ENCODE assay signal across 12 mouse cellular contexts in the genomic region with DNA sequence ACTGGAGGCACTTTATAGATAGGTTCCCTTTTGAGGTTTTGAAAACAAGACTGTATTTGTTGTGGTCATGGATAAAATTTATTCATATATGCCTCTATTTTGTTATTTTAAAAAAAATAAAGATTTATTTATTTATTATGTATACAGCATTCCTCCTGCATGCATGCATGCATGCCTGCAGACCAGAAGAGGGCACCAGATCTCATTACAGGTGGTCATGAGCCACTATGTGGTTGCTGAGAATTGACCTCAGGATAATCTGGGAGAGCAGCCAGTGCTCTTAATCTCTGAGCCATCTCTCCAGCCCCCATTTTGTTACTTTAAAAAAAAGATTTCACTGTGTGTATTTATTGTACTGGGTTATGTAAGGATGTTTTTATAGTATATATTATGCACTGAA. TPM values are rescaled to one million over a fixed set of nuclear protein-coding genes. Genes with fewer than 3 reads are reported as not detected.
A peak's percentile ranks its signal among the peaks of the same experiment; 100 is the strongest.
DNase-seq lines count a peak whose midpoint lies in the region; ATAC-seq and TF ChIP-seq lines count a peak whose summit lies in the region.
"Had no signal": no experiment of that assay in that cellular context is flagged by ENCODE, and none has a peak within 500 bp of the region (broad histone marks: within the 10 kb centered on the region; RNA-seq: fewer than 3 reads in every experiment).

No protein-coding gene starts in this region.

- no peaks in the 10 kb centered on the region for H3K9me3 ChIP-seq in forebrain, embryonic 14.5 days (replicated peaks; ENCODE audit: control insufficient read depth, low read length)
- no peaks in the 10 kb centered on the region; the same call in 1 of the 2 replicates for H3K9me3 ChIP-seq in forebrain, embryonic 11.5 days (ENCODE audit: control insufficient read depth, low read length)
- H3K9me3 ChIP-seq in MEL (replicated peaks; ENCODE audit: insufficient read depth, low read length): no peaks in the 10 kb centered on the region
- H3K9me3 ChIP-seq: kidney, embryonic 15.5 days had no signal

- no peak for TF ChIP-seq POLR2A in MEL (IDR thresholded peaks at IDR 0.05; ENCODE audit: control insufficient read depth in 1 of 2, insufficient read depth in 1 of 2, low read depth in 1 of 2, low read length in 2 of 2, poor library complexity in 1 of 2)

- H3K27ac ChIP-seq in forebrain, embryonic 14.5 days (ENCODE audit: low read depth, low read length): no peak overlapping the region
- no peak overlapping the region for H3K27ac ChIP-seq in forebrain, embryonic 11.5 days (ENCODE audit: low read depth, low read length)
- no peak overlapping the region for H3K27ac ChIP-seq in MEL (ENCODE audit: control insufficient read depth, low read depth, low read length)
- H3K27ac ChIP-seq: kidney, embryonic 15.5 days; macrophage had no signal

- peak; percentile 31 for DNase-seq in forebrain, embryonic 14.5 days (ENCODE audit: low spot score)
- DNase-seq in forebrain, embryonic 11.5 days (ENCODE audit: low spot score): no peak
- DNase-seq in kidney, postnatal 14 days: peak; percentile 28
- DNase-seq in kidney, adult 18-20 months: no peak
- DNase-seq in 3T3-L1 (ENCODE audit: low read depth, low spot score): peak; percentile 40
- peak; percentile 29 for DNase-seq in MEL (ENCODE audit: low read depth, low spot score)
- DNase-seq in c-Kit-positive CD71-positive TER-119-positive erythroid progenitor cells, embryonic 14.5 days (ENCODE audit: low spot score): no peak
- DNase-seq in right cerebral cortex, postnatal 14 days: no peak
- DNase-seq: right cerebral cortex, postnatal 4 days had no signal

- no peaks in the 10 kb centered on the region for H3K36me3 ChIP-seq in forebrain, embryonic 14.5 days (ENCODE audit: control insufficient read depth, insufficient read depth, low read length)
- no peaks in the 10 kb centered on the region for H3K36me3 ChIP-seq in forebrain, embryonic 11.5 days (ENCODE audit: control insufficient read depth, insufficient read depth, low read length)
- H3K36me3 ChIP-seq in MEL (ENCODE audit: control insufficient read depth in 1 of 2, insufficient read depth in 2 of 2, low read length in 2 of 2): no peaks in the 10 kb centered on the region
- H3K36me3 ChIP-seq: kidney, embryonic 15.5 days had no signal

- H3K27me3 ChIP-seq in forebrain, embryonic 14.5 days (replicated peaks; ENCODE audit: control insufficient read depth, insufficient read depth, low read length): no peaks in the 10 kb centered on the region
- H3K27me3 ChIP-seq in forebrain, embryonic 11.5 days (ENCODE audit: control insufficient read depth, insufficient read depth, low read length): no peaks in the 10 kb centered on the region
- H3K27me3 ChIP-seq in MEL (ENCODE audit: control insufficient read depth in 1 of 2, insufficient read depth in 2 of 2, low read length in 2 of 2): peaks cover 0 to 2% of the 10 kb centered on the region in 2 experiments
- H3K27me3 ChIP-seq: kidney, embryonic 15.5 days had no signal

- H3K9ac ChIP-seq in forebrain, embryonic 14.5 days (ENCODE audit: low read length): no peak overlapping the region
- H3K9ac ChIP-seq in forebrain, embryonic 11.5 days (ENCODE audit: low read length): no peak overlapping the region
- H3K9ac ChIP-seq in MEL (ENCODE audit: control insufficient read depth, low read depth, low read length, poor library complexity, severe bottlenecking): no peak overlapping the region
- H3K9ac ChIP-seq: kidney, embryonic 15.5 days had no signal

- TF ChIP-seq RAD21 in MEL (IDR thresholded peaks at IDR 0.05; ENCODE audit: low read depth, low read length): peak; percentile 45

- H3K4me1 ChIP-seq in forebrain, embryonic 14.5 days (ENCODE audit: control insufficient read depth, insufficient read depth, low read length): no peaks in the 10 kb centered on the region
- H3K4me1 ChIP-seq in forebrain, embryonic 11.5 days (replicated peaks; ENCODE audit: control insufficient read depth, insufficient read depth, low read length): no peaks in the 10 kb centered on the region
- H3K4me1 ChIP-seq in MEL (ENCODE audit: control insufficient read depth in 1 of 2, insufficient read depth in 2 of 2, low read length in 2 of 2): no peaks in the 10 kb centered on the region
- H3K4me1 ChIP-seq: kidney, embryonic 15.5 days had no signal

- no peak for TF ChIP-seq EP300 in MEL (IDR thresholded peaks at IDR 0.05; ENCODE audit: low read depth in 1 of 2, low read length in 2 of 2)

- H3K4me2 ChIP-seq in forebrain, embryonic 14.5 days (ENCODE audit: low read length): no peak overlapping the region
- no peak overlapping the region for H3K4me2 ChIP-seq in forebrain, embryonic 11.5 days (ENCODE audit: low read depth, low read length, severe bottlenecking)
- H3K4me2 ChIP-seq: kidney, embryonic 15.5 days had no signal

- no peak for ATAC-seq in forebrain, embryonic 14.5 days
- ATAC-seq in forebrain, embryonic 11.5 days (replicated peaks; ENCODE audit: low FRiP score): no peak

- no peak overlapping the region for H3K4me3 ChIP-seq in forebrain, embryonic 14.5 days (ENCODE audit: low read depth, low read length)
- no peak overlapping the region for H3K4me3 ChIP-seq in forebrain, embryonic 11.5 days (ENCODE audit: low read depth, low read length)
- H3K4me3 ChIP-seq in MEL (ENCODE audit: control insufficient read depth in 1 of 2, insufficient read depth in 1 of 2, low read depth in 2 of 2, low read length in 2 of 2): no peak overlapping the region
- H3K4me3 ChIP-seq: kidney, embryonic 15.5 days had no signal

- TF ChIP-seq CTCF in MEL (IDR thresholded peaks at IDR 0.05 in 2 of 3, conservative IDR thresholded peaks at IDR 0.05 in 1 of 3; ENCODE audit: control insufficient read depth in 1 of 3, insufficient read depth in 1 of 3, low read depth in 2 of 3, low read length in 3 of 3, poor library complexity in 1 of 3, severe bottlenecking in 1 of 3): peak; percentile 27 to 59 (median 54)

- no peaks in the 10 kb centered on the region for H3K79me2 ChIP-seq in MEL (ENCODE audit: control insufficient read depth, insufficient read depth, low read length, poor library complexity)

TF ChIP-seq in MEL, 35 proteins besides CTCF, POLR2A, EP300 and RAD21:
- TF ChIP-seq SMC3 (IDR thresholded peaks at IDR 0.05; ENCODE audit: low read depth, low read length): peak; percentile 58
- TF ChIP-seq ZC3H11A (IDR thresholded peaks at IDR 0.05; ENCODE audit: low read depth, low read length): peak; percentile 24; the same call in 1 of the 2 replicates
- no peak for TF ChIP-seq SIN3A (IDR thresholded peaks at IDR 0.05; ENCODE audit: low read length)

RNA-seq across cellular contexts. Expression of a gene that starts 25.5 kb away (rescaled TPM):
- polyA plus RNA-seq in forebrain, embryonic 14.5 days (2014; fragmentation: Nextera tagmentation; extraction: Ambion mirVana): 0.05 TPM in 2 replicates
- 0.24 and 0.29 TPM in 2 replicates for polyA plus RNA-seq in forebrain, embryonic 11.5 days (2014; fragmentation: Nextera tagmentation; extraction: Ambion mirVana)
- total RNA-seq in MEL (2012; rRNA removed): not detected in 2 replicates
- polyA plus RNA-seq in MEL (2012; ENCODE audit: insufficient read depth in 1 of 2, insufficient read length in 2 of 2, low read depth in 1 of 2, low replicate concordance in 2 of 2, missing spikeins in 1 of 2): not detected
- total RNA-seq: adrenal gland, postnatal 36 days had no signal
- polyA plus RNA-seq: macrophage had no signal

Comparison
In these comparisons a context has a peak if more than half of its experiments do, and no peak if none do; other contexts are left out.
1. DNase-seq: peak in forebrain, embryonic 14.5 days (single experiment), kidney, postnatal 14 days (single experiment), 3T3-L1 (single experiment) and MEL (single experiment); none in forebrain, embryonic 11.5 days (single experiment), kidney, adult 18-20 months (single experiment), c-Kit-positive CD71-positive TER-119-positive erythroid progenitor cells, embryonic 14.5 days (single experiment) and right cerebral cortex, postnatal 14 days (single experiment).